Mouse (Mus musculus) kidney, postnatal 0 days (tissue): ENCODE measurements around the gene Scg5. TPM values are rescaled to one million over a fixed set of nuclear protein-coding genes. Genes with fewer than 3 reads are reported as not detected.

Source experiments
- ATAC-seq: fragments of 200-750 bp; cut with Nextera tagmentation; replicated peaks from 2 replicates; pipeline ENCODE4 v1.8.0; 2017; ENCODE audit warnings: low read depth, moderate number of reproducible peaks, moderate TSS enrichment, moderate library complexity; ENCODE audit not compliant: low FRiP score
- DNase-seq: peaks from one replicate; pipeline ENCODE4 v3.0.0-alpha.2; 2016; ENCODE audit warnings: low spot score
- H3K27ac ChIP-seq: fragments of 300-500 bp; sonication (generic); 2 replicates; pipeline ENCODE4 v1.5.1; 2014; ENCODE audit warnings: mild to moderate bottlenecking
- H3K27me3 ChIP-seq: fragments of 300-500 bp; sonication (generic); 2 replicates; pipeline ENCODE4 v1.6.1; 2014; ENCODE audit warnings: low read length, mixed read lengths; ENCODE audit not compliant: insufficient read depth
- H3K36me3 ChIP-seq: fragments of 300-500 bp; sonication (generic); 2 replicates; pipeline ENCODE4 v1.6.1; 2014; ENCODE audit warnings: low read length, mixed read lengths; ENCODE audit not compliant: insufficient read depth
- H3K4me1 ChIP-seq: fragments of 300-500 bp; sonication (generic); replicated peaks from 2 replicates; pipeline ENCODE4 v1.6.1; 2014; ENCODE audit warnings: antibody characterized with exemption, low read length, mixed read lengths; ENCODE audit not compliant: insufficient read depth
- H3K4me2 ChIP-seq: fragments of 300-500 bp; sonication (generic); 2 replicates; pipeline ENCODE4 v1.6.1; 2014; ENCODE audit warnings: mild to moderate bottlenecking, low read length, moderate library complexity, mixed read lengths
- H3K4me3 ChIP-seq: fragments of 300-500 bp; sonication (generic); replicated peaks from 2 replicates; pipeline ENCODE4 v1.5.1; 2014; ENCODE audit warnings: low read depth, low read length
- H3K9ac ChIP-seq: fragments of 300-500 bp; sonication (generic); 2 replicates; pipeline ENCODE4 v1.6.1; 2014; ENCODE audit warnings: low read depth, low read length
- H3K9me3 ChIP-seq: fragments of 300-500 bp; sonication (generic); replicated peaks from 2 replicates; pipeline ENCODE4 v1.6.1; 2016; ENCODE audit warnings: low read length, inconsistent platforms, mixed read lengths
- CTCF ChIP-seq: IDR thresholded peaks from 2 replicates; pipeline ENCODE4 v1.5.1; 2016; ENCODE audit warnings: antibody characterized with exemption, low read depth, mild to moderate bottlenecking, moderate library complexity
- WGBS: fragments of 180-500 bp; shearing (Covaris S2); extraction: QIAGEN DNeasy Blood & Tissue Kit; methylation state at CpG from one replicate; pipeline ENCODE4 v1.1.7; 2014; 5-methylcytosine and 5-hydroxymethylcytosine counted together
- polyA plus RNA-seq: library from polyadenylated mRNA; unstranded; fragments of >200 nt; fragmentation: Nextera tagmentation; extraction: Ambion mirVana; gene quantifications from 2 replicates; pipeline ENCODE4 v1.2.1, GENCODE M21; 2015

The Scg5 gene
- polyA plus RNA-seq, 1 experiment from 2014 or later = 46.2 TPM

DNA sequence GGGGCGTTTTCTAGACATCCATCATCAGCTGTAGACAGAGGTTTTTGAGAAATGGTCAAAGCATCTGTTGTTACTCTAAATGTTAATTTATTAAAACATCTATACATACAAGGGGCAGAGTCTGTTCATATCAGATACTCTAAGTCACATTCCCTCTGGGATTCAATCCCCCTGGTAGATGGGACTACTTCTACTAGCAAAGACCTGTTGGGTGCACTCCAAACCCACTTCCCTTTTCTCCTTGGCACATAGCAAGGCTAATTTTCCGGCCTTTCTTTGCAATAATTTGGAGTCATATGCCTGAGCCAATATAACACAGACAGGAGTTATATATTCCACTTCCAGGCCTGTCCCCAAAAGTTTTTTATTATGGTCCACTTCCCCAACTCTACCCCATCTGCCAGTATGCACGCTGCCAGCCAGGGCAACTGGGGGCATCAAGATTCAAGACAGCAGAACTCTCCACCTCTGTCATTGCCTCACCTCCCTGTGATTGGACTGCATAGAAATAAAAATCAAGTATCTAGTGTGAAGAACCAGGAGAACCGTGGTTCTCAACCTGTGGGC, 40.0 kb downstream of the Scg5 start:
- DNase-seq (no peak), ATAC-seq (no peak)
- no peaks in the 10 kb centered on the region for H3K4me1 ChIP-seq
- no peak overlapping the region for H3K9ac ChIP-seq
- 82% methylated on average over 4 of the region's 4 CpGs for WGBS
- no peak overlapping the region for H3K4me2 ChIP-seq
- no peak for TF ChIP-seq CTCF
- H3K27ac ChIP-seq = no peak overlapping the region
- no peaks in the 10 kb centered on the region for H3K9me3 ChIP-seq
- H3K4me3 ChIP-seq = no peak overlapping the region
- no peaks in the 10 kb centered on the region for H3K36me3 ChIP-seq
- no peaks in the 10 kb centered on the region for H3K27me3 ChIP-seq

DNA sequence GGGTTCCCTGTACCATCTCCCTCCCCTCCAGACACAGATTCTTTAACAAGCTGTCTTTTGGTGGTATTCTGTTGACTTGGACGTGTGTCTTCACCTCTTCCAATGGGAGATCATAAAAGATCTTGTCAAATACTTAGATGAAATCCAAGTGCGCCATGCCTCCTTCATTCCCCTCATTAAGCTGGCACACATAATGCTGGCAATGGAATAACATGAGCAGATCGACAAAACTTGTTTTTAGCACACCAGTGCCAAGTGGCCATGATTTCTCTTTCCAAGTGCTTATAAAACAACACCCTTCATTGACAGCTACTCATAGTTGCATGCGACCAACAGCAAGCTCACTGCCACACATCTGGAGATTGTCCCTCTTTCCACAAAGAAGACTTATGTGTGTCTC, 41.0 kb downstream of the Scg5 start:
- Histone ChIP-seq H3K27me3 (no peaks in the 10 kb centered on the region), H3K9ac (no peak overlapping the region), H3K4me2 (no peak overlapping the region), H3K4me1 (no peaks in the 10 kb centered on the region), H3K4me3 (no peak overlapping the region), H3K36me3 (no peaks in the 10 kb centered on the region), H3K9me3 (no peaks in the 10 kb centered on the region), H3K27ac (no peak overlapping the region)
- TF ChIP-seq CTCF = no peak
- DNase-seq = no peak
- 84% methylated on average over 4 of the region's 4 CpGs for WGBS
- no peak for ATAC-seq

DNA sequence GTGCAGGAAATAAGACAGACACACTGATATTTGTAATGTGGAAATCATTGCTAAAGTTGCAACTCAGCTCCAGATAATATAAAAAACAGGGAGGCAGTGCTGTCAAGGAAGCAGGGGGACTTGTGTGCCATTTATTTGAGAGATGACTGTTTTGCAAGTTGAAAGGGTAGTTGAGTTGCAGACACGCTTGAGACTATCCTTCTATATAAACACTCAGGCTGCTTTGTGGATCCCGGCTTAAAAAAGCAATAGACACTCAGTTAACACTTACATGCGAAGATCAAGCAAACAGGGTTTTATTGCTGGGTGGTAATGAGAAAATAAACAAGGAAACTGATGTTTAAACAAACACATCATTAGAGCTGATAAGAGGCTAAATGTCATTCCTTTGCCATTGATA, 44.1 kb downstream of the Scg5 start:
- WGBS = 7% methylated on average over 3 of the region's 3 CpGs
- no peaks in the 10 kb centered on the region for H3K4me1 ChIP-seq
- no peak overlapping the region for H3K4me3 ChIP-seq
- H3K9ac ChIP-seq = no peak overlapping the region
- H3K27me3 ChIP-seq = no peaks in the 10 kb centered on the region
- H3K9me3 ChIP-seq = no peaks in the 10 kb centered on the region
- ATAC-seq (no peak), DNase-seq (no peak)
- TF ChIP-seq CTCF = no peak
- H3K36me3 ChIP-seq = no peaks in the 10 kb centered on the region
- H3K27ac ChIP-seq = no peak overlapping the region
- no peak overlapping the region for H3K4me2 ChIP-seq

DNA sequence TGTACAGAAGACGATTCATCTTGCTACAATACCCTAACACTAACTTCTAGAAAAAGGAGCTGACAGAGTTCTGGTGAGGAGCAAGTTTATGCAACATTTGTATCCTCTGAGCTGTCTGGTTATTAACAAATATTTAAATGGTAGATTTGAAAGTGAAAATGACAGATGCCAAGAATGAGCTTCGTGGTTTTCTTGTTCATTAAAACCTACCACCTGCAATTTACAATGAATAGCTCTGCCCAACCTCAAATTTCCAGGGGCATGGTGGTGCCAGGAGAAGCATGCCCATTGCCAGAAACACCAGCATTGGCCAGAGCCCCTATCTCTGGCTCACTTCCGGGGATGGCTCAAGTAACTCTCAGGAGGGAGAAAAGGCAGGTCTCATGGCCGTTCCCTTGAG, 47.4 kb downstream of the Scg5 start:
- no peak overlapping the region for H3K4me3 ChIP-seq
- H3K9ac ChIP-seq = no peak overlapping the region
- no peak for DNase-seq
- H3K27me3 ChIP-seq = no peaks in the 10 kb centered on the region
- H3K4me2 ChIP-seq = no peak overlapping the region
- TF ChIP-seq CTCF = no peak
- H3K4me1 ChIP-seq = no peaks in the 10 kb centered on the region
- no peaks in the 10 kb centered on the region for H3K36me3 ChIP-seq
- WGBS = 78% methylated on average over 4 of the region's 4 CpGs
- H3K9me3 ChIP-seq = no peaks in the 10 kb centered on the region
- no peak overlapping the region for H3K27ac ChIP-seq
- no peak for ATAC-seq

DNA sequence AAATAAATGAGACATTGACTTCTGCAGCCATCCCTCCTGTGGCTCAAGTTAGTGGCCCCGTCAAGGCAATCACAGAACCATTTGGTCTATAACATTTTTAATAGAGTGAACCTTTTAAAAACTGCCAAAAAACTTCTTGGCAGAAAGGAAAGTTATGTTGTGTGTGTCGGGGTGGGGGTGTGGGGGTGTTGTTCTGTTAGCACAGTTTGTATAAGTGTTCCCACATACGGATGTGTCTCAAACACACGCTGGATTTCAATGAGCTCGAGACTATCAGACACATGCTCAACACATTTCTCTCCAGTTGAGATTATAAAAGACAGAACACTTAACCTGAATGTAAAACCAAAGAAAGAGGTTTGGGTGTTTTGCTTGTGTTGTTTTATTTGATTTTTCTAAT, 47.8 kb downstream of the Scg5 start:
- H3K27ac ChIP-seq = no peak overlapping the region
- H3K4me3 ChIP-seq = no peak overlapping the region
- DNase-seq (no peak), ATAC-seq (no peak)
- H3K9me3 ChIP-seq = no peaks in the 10 kb centered on the region
- H3K27me3 ChIP-seq = no peaks in the 10 kb centered on the region
- H3K36me3 ChIP-seq = no peaks in the 10 kb centered on the region
- 81% methylated on average over 5 of the region's 5 CpGs for WGBS
- H3K9ac ChIP-seq = no peak overlapping the region
- TF ChIP-seq CTCF = no peak
- no peak overlapping the region for H3K4me2 ChIP-seq
- H3K4me1 ChIP-seq = no peaks in the 10 kb centered on the region

DNA sequence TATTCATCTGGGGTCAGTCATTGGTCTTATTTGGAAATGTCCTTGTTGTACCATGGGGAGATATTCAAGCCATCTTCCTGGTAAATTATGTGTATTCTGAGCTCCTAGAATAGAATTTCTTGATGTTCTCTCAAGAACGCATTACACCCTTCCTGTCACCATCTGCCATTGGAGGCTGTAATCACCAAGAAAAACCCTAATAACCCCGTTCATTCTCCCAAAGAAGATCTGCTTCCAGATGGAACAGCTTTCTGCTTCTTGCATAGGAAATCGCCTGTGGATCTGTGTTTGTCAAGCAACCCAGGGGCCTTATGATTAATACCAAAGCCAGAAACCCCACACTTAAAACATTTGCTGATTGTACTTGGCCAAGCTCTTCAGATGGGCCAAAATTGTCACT, 49.6 kb downstream of the Scg5 start:
- WGBS = 82% methylated on average over 3 of the region's 3 CpGs
- Histone ChIP-seq H3K27me3 (no peaks in the 10 kb centered on the region), H3K4me3 (no peak overlapping the region), H3K4me1 (no peaks in the 10 kb centered on the region), H3K4me2 (no peak overlapping the region), H3K36me3 (no peaks in the 10 kb centered on the region), H3K27ac (no peak overlapping the region), H3K9me3 (no peaks in the 10 kb centered on the region), H3K9ac (no peak overlapping the region)
- DNase-seq (no peak), ATAC-seq (no peak)
- no peak for TF ChIP-seq CTCF

DNA sequence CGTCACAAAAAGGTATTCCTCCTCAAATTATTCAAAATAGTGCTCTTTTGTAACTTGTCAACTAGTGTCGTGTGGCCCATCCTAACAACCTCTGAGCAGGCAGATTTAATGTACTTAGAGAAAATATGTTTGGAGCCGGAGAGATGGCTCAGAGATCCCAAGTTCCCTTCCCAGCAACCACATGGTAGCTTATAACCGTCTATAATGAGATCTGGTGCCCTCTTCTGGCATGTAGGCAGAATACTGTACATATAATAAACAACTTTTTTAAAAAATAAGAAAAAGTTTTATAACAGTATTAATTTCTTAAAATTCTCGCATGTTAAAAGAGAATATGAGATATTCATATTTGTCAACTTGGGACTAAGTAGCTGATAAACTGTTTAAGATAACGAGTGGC, 50.9 kb downstream of the Scg5 start:
- ATAC-seq = no peak
- Histone ChIP-seq H3K4me1 (no peaks in the 10 kb centered on the region), H3K27ac (no peak overlapping the region), H3K36me3 (no peaks in the 10 kb centered on the region), H3K9ac (no peak overlapping the region), H3K9me3 (no peaks in the 10 kb centered on the region), H3K27me3 (no peaks in the 10 kb centered on the region), H3K4me3 (no peak overlapping the region), H3K4me2 (no peak overlapping the region)
- 72% methylated on average over 6 of the region's 6 CpGs for WGBS
- no peak for DNase-seq
- peak; percentile 41; the same call in 1 of the 2 replicates for TF ChIP-seq CTCF
